Mouse (Mus musculus): ENCODE measurements at regions not wholly inside any gene's neighbourhood (a gene's known extent, or its start where the extent isn't known, plus 50 kb on each side); places are given as distances from the start of the nearest gene placed in this dataset.

GRCm38 (mm10) chr13:101605051-101605450, 163.0 kb downstream of the Pik3r1 start:
- ATAC-seq (ENCODE audit: low read depth): no peak
- Histone ChIP-seq H3K27me3 (ENCODE audit: control insufficient read depth, insufficient read depth, low read length) (no peaks in the 10 kb centered on the region), H3K9ac (replicated peaks; ENCODE audit: low read depth, low read length) (no peak overlapping the region), H3K9me3 (ENCODE audit: control insufficient read depth, low read length) (no peaks in the 10 kb centered on the region), H3K36me3 (ENCODE audit: control insufficient read depth, insufficient read depth, low read length) (no peaks in the 10 kb centered on the region), H3K4me2 (ENCODE audit: low read depth, low read length) (no peak overlapping the region), H3K4me3 (ENCODE audit: low read depth, low read length) (no peak overlapping the region), H3K4me1 (ENCODE audit: control insufficient read depth, insufficient read depth, low read length) (0 out of 2 replicates have a peak, but pooled peaks cover 12% of the 10 kb centered on the region), H3K27ac (ENCODE audit: low read depth, low read length) (no peak overlapping the region)
- WGBS: 77% methylated on average over 4 of the region's 4 CpGs

GRCm38 (mm10) chr13:101598126-101598485, 169.9 kb downstream of the Pik3r1 start:
- Histone ChIP-seq H3K36me3 (ENCODE audit: control insufficient read depth, insufficient read depth, low read length) (no peaks in the 10 kb centered on the region), H3K4me1 (ENCODE audit: control insufficient read depth, insufficient read depth, low read length) (0 out of 2 replicates have a peak, but pooled peaks cover 3% of the 10 kb centered on the region), H3K27me3 (ENCODE audit: control insufficient read depth, insufficient read depth, low read length) (no peaks in the 10 kb centered on the region), H3K9ac (replicated peaks; ENCODE audit: low read depth, low read length) (no peak overlapping the region), H3K27ac (ENCODE audit: low read depth, low read length) (no peak overlapping the region), H3K4me3 (ENCODE audit: low read depth, low read length) (no peak overlapping the region), H3K4me2 (ENCODE audit: low read depth, low read length) (no peak overlapping the region), H3K9me3 (ENCODE audit: control insufficient read depth, low read length) (no peaks in the 10 kb centered on the region)
- WGBS: 81% methylated on average over 7 of the region's 7 CpGs
- ATAC-seq (ENCODE audit: low read depth): no peak

- Histone ChIP-seq H3K36me3 (ENCODE audit: control insufficient read depth, insufficient read depth, low read length) (no peaks in the 10 kb centered on the region), H3K4me3 (ENCODE audit: low read depth, low read length) (no peak overlapping the region), H3K9ac (replicated peaks; ENCODE audit: low read depth, low read length) (no peak overlapping the region), H3K27me3 (ENCODE audit: control insufficient read depth, insufficient read depth, low read length) (no peaks in the 10 kb centered on the region), H3K9me3 (ENCODE audit: control insufficient read depth, low read length) (no peaks in the 10 kb centered on the region), H3K4me1 (ENCODE audit: control insufficient read depth, insufficient read depth, low read length) (0 out of 2 replicates have a peak, but pooled peaks cover 3% of the 10 kb centered on the region), H3K27ac (ENCODE audit: low read depth, low read length) (no peak overlapping the region), H3K4me2 (ENCODE audit: low read depth, low read length) (no peak overlapping the region)
- ATAC-seq (ENCODE audit: low read depth): no peak
- 67% methylated on average over 14 of the region's 14 CpGs for WGBS
Observed at GRCm38 (mm10) chr13:101597243-101598125, 170.5 kb downstream of the Pik3r1 start.

GRCm38 (mm10) chr13:101594511-101595175, 173.4 kb downstream of the Pik3r1 start:
- H3K27ac ChIP-seq (ENCODE audit: low read depth, low read length): no peak overlapping the region
- H3K27me3 ChIP-seq (ENCODE audit: control insufficient read depth, insufficient read depth, low read length): no peaks in the 10 kb centered on the region
- WGBS: 55% methylated on average over 11 of the region's 11 CpGs
- no peak overlapping the region for H3K4me3 ChIP-seq (ENCODE audit: low read depth, low read length)
- ATAC-seq (ENCODE audit: low read depth): peak; percentile 72
- no peak overlapping the region for H3K4me2 ChIP-seq (ENCODE audit: low read depth, low read length)
- no peaks in the 10 kb centered on the region for H3K9me3 ChIP-seq (ENCODE audit: control insufficient read depth, low read length)
- H3K4me1 ChIP-seq (ENCODE audit: control insufficient read depth, insufficient read depth, low read length): 0 out of 2 replicates have a peak, but pooled peaks cover 3% of the 10 kb centered on the region
- H3K9ac ChIP-seq (replicated peaks; ENCODE audit: low read depth, low read length): no peak overlapping the region
- no peaks in the 10 kb centered on the region for H3K36me3 ChIP-seq (ENCODE audit: control insufficient read depth, insufficient read depth, low read length)

- no peak overlapping the region for H3K4me3 ChIP-seq (ENCODE audit: low read depth, low read length)
- no peaks in the 10 kb centered on the region for H3K27me3 ChIP-seq (ENCODE audit: control insufficient read depth, insufficient read depth, low read length)
- H3K36me3 ChIP-seq (ENCODE audit: control insufficient read depth, insufficient read depth, low read length): no peaks in the 10 kb centered on the region
- H3K4me1 ChIP-seq (ENCODE audit: control insufficient read depth, insufficient read depth, low read length): 0 out of 2 replicates have a peak, but pooled peaks cover 3% of the 10 kb centered on the region
- no peak overlapping the region for H3K27ac ChIP-seq (ENCODE audit: low read depth, low read length)
- WGBS: 94% methylated on average over 1 of the region's 1 CpGs
- no peaks in the 10 kb centered on the region for H3K9me3 ChIP-seq (ENCODE audit: control insufficient read depth, low read length)
- no peak for ATAC-seq (ENCODE audit: low read depth)
- no peak overlapping the region for H3K4me2 ChIP-seq (ENCODE audit: low read depth, low read length)
- H3K9ac ChIP-seq (replicated peaks; ENCODE audit: low read depth, low read length): no peak overlapping the region
Observed at GRCm38 (mm10) chr13:101592355-101592754, 175.7 kb downstream of the Pik3r1 start.

GRCm38 (mm10) chr13:101588905-101589304, 179.1 kb downstream of the Pik3r1 start:
- Histone ChIP-seq H3K9ac (replicated peaks; ENCODE audit: low read depth, low read length) (no peak overlapping the region), H3K4me2 (ENCODE audit: low read depth, low read length) (no peak overlapping the region), H3K36me3 (ENCODE audit: control insufficient read depth, insufficient read depth, low read length) (no peaks in the 10 kb centered on the region), H3K27ac (ENCODE audit: low read depth, low read length) (no peak overlapping the region), H3K4me3 (ENCODE audit: low read depth, low read length) (no peak overlapping the region), H3K4me1 (ENCODE audit: control insufficient read depth, insufficient read depth, low read length) (no peaks in the 10 kb centered on the region), H3K9me3 (ENCODE audit: control insufficient read depth, low read length) (no peaks in the 10 kb centered on the region), H3K27me3 (ENCODE audit: control insufficient read depth, insufficient read depth, low read length) (no peaks in the 10 kb centered on the region)
- ATAC-seq (ENCODE audit: low read depth): no peak
- WGBS: 86% methylated on average over 8 of the region's 8 CpGs

- H3K36me3 ChIP-seq (ENCODE audit: control insufficient read depth, insufficient read depth, low read length): no peaks in the 10 kb centered on the region
- H3K9ac ChIP-seq (replicated peaks; ENCODE audit: low read depth, low read length): no peak overlapping the region
- 84% methylated on average over 2 of the region's 2 CpGs for WGBS
- no peaks in the 10 kb centered on the region for H3K4me1 ChIP-seq (ENCODE audit: control insufficient read depth, insufficient read depth, low read length)
- no peak for ATAC-seq (ENCODE audit: low read depth)
- H3K4me2 ChIP-seq (ENCODE audit: low read depth, low read length): no peak overlapping the region
- no peak overlapping the region for H3K4me3 ChIP-seq (ENCODE audit: low read depth, low read length)
- H3K9me3 ChIP-seq (ENCODE audit: control insufficient read depth, low read length): no peaks in the 10 kb centered on the region
- no peak overlapping the region for H3K27ac ChIP-seq (ENCODE audit: low read depth, low read length)
- no peaks in the 10 kb centered on the region for H3K27me3 ChIP-seq (ENCODE audit: control insufficient read depth, insufficient read depth, low read length)
Observed at GRCm38 (mm10) chr13:101586787-101587186, 181.2 kb downstream of the Pik3r1 start.

- no peak for ATAC-seq (ENCODE audit: low read depth)
- Histone ChIP-seq H3K4me3 (ENCODE audit: low read depth, low read length) (no peak overlapping the region), H3K9ac (replicated peaks; ENCODE audit: low read depth, low read length) (no peak overlapping the region), H3K9me3 (ENCODE audit: control insufficient read depth, low read length) (no peaks in the 10 kb centered on the region), H3K4me2 (ENCODE audit: low read depth, low read length) (no peak overlapping the region), H3K36me3 (ENCODE audit: control insufficient read depth, insufficient read depth, low read length) (no peaks in the 10 kb centered on the region), H3K27ac (ENCODE audit: low read depth, low read length) (no peak overlapping the region), H3K4me1 (ENCODE audit: control insufficient read depth, insufficient read depth, low read length) (no peaks in the 10 kb centered on the region), H3K27me3 (ENCODE audit: control insufficient read depth, insufficient read depth, low read length) (no peaks in the 10 kb centered on the region)
- WGBS: 87% methylated on average over 1 of the region's 1 CpGs
Observed at GRCm38 (mm10) chr13:101576481-101576880, 191.5 kb downstream of the Pik3r1 start.
